ENCODE assay signal across 8 mouse cellular contexts in genomic region chr7:96152924-96153359, GRCm38 (mm10). TPM values are rescaled to one million over a fixed set of nuclear protein-coding genes. Genes with fewer than 3 reads are reported as not detected.
A peak's percentile ranks its signal among the peaks of the same experiment; 100 is the strongest.
DNase-seq lines count a peak whose midpoint lies in the region; ATAC-seq lines count a peak whose summit lies in the region.

No protein-coding gene starts in this region.

- no peak overlapping the region for H3K9ac ChIP-seq in embryonic facial prominence, embryonic 12.5 days
- peak overlapping the region; percentile 63; the same call in 1 of the 2 replicates for H3K9ac ChIP-seq in heart, embryonic 16.5 days (ENCODE audit: low read length)
- no peak overlapping the region; the same call in 1 of the 2 replicates for H3K9ac ChIP-seq in stomach, embryonic 14.5 days (replicated peaks; ENCODE audit: low read depth, low read length)

- peak; percentile 94 for ATAC-seq in embryonic facial prominence, embryonic 12.5 days (ENCODE audit: insufficient number of reproducible peaks, insufficient read depth, low FRiP score, low TSS enrichment)
- peak; percentile 94 for ATAC-seq in heart, embryonic 16.5 days (replicated peaks; ENCODE audit: extremely low read depth, insufficient read depth, low FRiP score)
- peak; percentile 90 for ATAC-seq in megakaryocyte progenitor cell, adult 5-6 weeks (replicated peaks; ENCODE audit: poor library complexity)
- peak; percentile 94 for ATAC-seq in stomach, embryonic 14.5 days (ENCODE audit: insufficient number of reproducible peaks, insufficient read depth, low FRiP score, low read depth)

- peak overlapping the region; percentile 33 for H3K4me3 ChIP-seq in embryonic facial prominence, embryonic 12.5 days
- peak overlapping the region; percentile 58 for H3K4me3 ChIP-seq in heart, embryonic 16.5 days (ENCODE audit: low read length)
- H3K4me3 ChIP-seq in stomach, embryonic 14.5 days (ENCODE audit: low read depth, low read length), result peak overlapping the region; percentile 16; the same call in 1 of the 2 replicates

- peak; percentile 33 to 43 for DNase-seq in cerebellum, postnatal 14 days
- no peak for DNase-seq in cerebellum, adult 9-10 months
- DNase-seq in kidney, postnatal 14 days, result peak; percentile 60
- no peak for DNase-seq in frontal cortex, postnatal 10 days (ENCODE audit: low spot score in 2 of 2)

- no peaks in the 10 kb centered on the region for H3K27me3 ChIP-seq in embryonic facial prominence, embryonic 12.5 days
- H3K27me3 ChIP-seq in heart, embryonic 16.5 days (ENCODE audit: control insufficient read depth, insufficient read depth, low read length), result no peaks in the 10 kb centered on the region
- H3K27me3 ChIP-seq in stomach, embryonic 14.5 days (ENCODE audit: control insufficient read depth, insufficient read depth, low read length), result no peaks in the 10 kb centered on the region

- H3K4me2 ChIP-seq in embryonic facial prominence, embryonic 12.5 days (replicated peaks), result peak overlapping the region; percentile 51
- peak overlapping the region; percentile 68 for H3K4me2 ChIP-seq in heart, embryonic 16.5 days (ENCODE audit: low read depth, low read length)
- H3K4me2 ChIP-seq in stomach, embryonic 14.5 days (replicated peaks; ENCODE audit: low read depth, low read length), result peak overlapping the region; percentile 32

- H3K9me3 ChIP-seq in embryonic facial prominence, embryonic 12.5 days, result no peaks in the 10 kb centered on the region
- no peaks in the 10 kb centered on the region for H3K9me3 ChIP-seq in heart, embryonic 16.5 days (replicated peaks; ENCODE audit: control insufficient read depth, low read length)
- no peaks in the 10 kb centered on the region for H3K9me3 ChIP-seq in stomach, embryonic 14.5 days (ENCODE audit: control insufficient read depth, low read depth, low read length)

- no peaks in the 10 kb centered on the region for H3K36me3 ChIP-seq in embryonic facial prominence, embryonic 12.5 days
- H3K36me3 ChIP-seq in heart, embryonic 16.5 days (ENCODE audit: control insufficient read depth, insufficient read depth), result no peaks in the 10 kb centered on the region
- H3K36me3 ChIP-seq in stomach, embryonic 14.5 days (ENCODE audit: control insufficient read depth, insufficient read depth, low read length), result no peaks in the 10 kb centered on the region

- no peak overlapping the region for H3K27ac ChIP-seq in embryonic facial prominence, embryonic 12.5 days
- H3K27ac ChIP-seq in heart, embryonic 16.5 days (ENCODE audit: low read length), result no peak overlapping the region
- H3K27ac ChIP-seq in stomach, embryonic 14.5 days (ENCODE audit: low read length), result 0 out of 2 replicates have a peak overlapping the region, but pooled peaks have one; percentile 4

- WGBS in embryonic facial prominence, embryonic 12.5 days, result 2% methylated on average over 10 of the region's 10 CpGs
- WGBS in heart, embryonic 16.5 days, result 1% methylated on average over 10 of the region's 10 CpGs
- WGBS in stomach, embryonic 14.5 days, result under 1% methylated on average over 10 of the region's 10 CpGs

- H3K4me1 ChIP-seq in embryonic facial prominence, embryonic 12.5 days, result no peaks in the 10 kb centered on the region
- H3K4me1 ChIP-seq in heart, embryonic 16.5 days (ENCODE audit: control insufficient read depth, insufficient read depth, low read length), result peaks cover 7% of the 10 kb centered on the region
- no peaks in the 10 kb centered on the region for H3K4me1 ChIP-seq in stomach, embryonic 14.5 days (ENCODE audit: control insufficient read depth, insufficient read depth, low read length)

RNA-seq across cellular contexts. Expression of gene Tenm4, which starts 18.1 kb away (rescaled TPM):
- polyA plus RNA-seq in embryonic facial prominence, embryonic 12.5 days (2016; fragmentation: Nextera tagmentation; extraction: Ambion mirVana), result 62.8 and 69.3 TPM in 2 replicates
- 7.2 and 9.1 TPM in 2 replicates for polyA plus RNA-seq in heart, embryonic 16.5 days (2015; fragmentation: Nextera tagmentation; extraction: Ambion mirVana)
- not detected in 2 replicates for total RNA-seq in megakaryocyte progenitor cell, adult 5-6 weeks (2015)
- not detected in 2 replicates for total RNA-seq in megakaryocyte progenitor cell, adult 5-6 weeks (2017)
- polyA plus RNA-seq in stomach, embryonic 14.5 days (2014; fragmentation: Nextera tagmentation; extraction: Ambion mirVana), result 28.8 and 33.3 TPM in 2 replicates

Comparison
In these comparisons a context has a peak if more than half of its experiments do, and no peak if none do; other contexts are left out.
1. DNase-seq: peak in cerebellum, postnatal 14 days (2 of 2) and kidney, postnatal 14 days (single experiment); none in cerebellum, adult 9-10 months (single experiment) and frontal cortex, postnatal 10 days (0 of 2).
2. Peak in every context shown above with its lines, with median percentiles within 50 percentile points of each other: ATAC-seq, H3K4me2 ChIP-seq and H3K4me3 ChIP-seq.